Mouse (Mus musculus): ENCODE results near the gene Ecm1. TPM values are rescaled to one million over a fixed set of nuclear protein-coding genes. Genes with fewer than 3 reads are reported as not detected.

Gene Ecm1
- polyA plus RNA-seq, 1 experiment, result 219 TPM

DNA sequence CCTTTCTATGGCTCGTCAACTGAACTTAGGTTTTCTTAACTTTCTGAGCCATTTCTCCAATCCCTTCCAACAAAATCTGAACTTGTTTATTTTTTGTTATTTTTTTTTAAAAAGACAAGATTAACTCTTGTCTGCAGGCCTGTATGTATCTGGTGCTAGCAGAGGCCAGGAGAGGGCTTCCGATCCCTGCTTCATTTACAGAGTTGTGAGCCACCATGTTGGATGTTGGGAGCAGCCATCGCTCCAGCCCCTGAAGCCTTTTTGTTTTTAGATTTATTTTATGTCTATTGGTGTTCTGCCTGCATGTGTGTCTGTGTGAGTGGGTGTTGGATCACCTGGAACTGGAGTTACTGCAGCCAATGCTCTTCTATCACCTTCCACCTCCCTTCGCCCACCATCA is 7.6 kb downstream of the Ecm1 start:
- H3K36me3 ChIP-seq (ENCODE audit: control insufficient read depth, insufficient read depth), result peaks cover 8% of the 10 kb centered on the region
- no peaks in the 10 kb centered on the region for H3K27me3 ChIP-seq (ENCODE audit: control insufficient read depth, insufficient read depth, insufficient read length)
- TF ChIP-seq E2F4 (IDR thresholded peaks at IDR 0.05; ENCODE audit: insufficient read depth) (no peak), TCF3 (IDR thresholded peaks at IDR 0.05; ENCODE audit: insufficient read length, low read depth) (no peak)

GRCm38 (mm10) chr3:95730431-95730830 is 8.9 kb downstream of the Ecm1 start:
- no peak overlapping the region for H3K4me2 ChIP-seq (ENCODE audit: low read depth)
- no peak overlapping the region for H3K4me3 ChIP-seq
- no peaks in the 10 kb centered on the region for H3K27me3 ChIP-seq (ENCODE audit: control insufficient read depth, insufficient read depth, insufficient read length)
- H3K36me3 ChIP-seq (ENCODE audit: control insufficient read depth, insufficient read depth), result peaks cover 7% of the 10 kb centered on the region
- no peak overlapping the region for H3ac ChIP-seq (ENCODE audit: control insufficient read depth, insufficient read length)
- TF ChIP-seq CEBPB (IDR thresholded peaks at IDR 0.05; ENCODE audit: insufficient read depth, poor library complexity, severe bottlenecking) (no peak), MAX (IDR thresholded peaks at IDR 0.05; ENCODE audit: low read depth) (no peak), USF1 (IDR thresholded peaks at IDR 0.05; ENCODE audit: low read depth) (no peak), REST (IDR thresholded peaks at IDR 0.05; ENCODE audit: insufficient read depth, insufficient read length) (no peak), E2F4 (IDR thresholded peaks at IDR 0.05; ENCODE audit: insufficient read depth) (no peak), POLR2AphosphoS2 (IDR thresholded peaks at IDR 0.05; ENCODE audit: insufficient read length, low read depth) (no peak), TCF12 (IDR thresholded peaks at IDR 0.05; ENCODE audit: insufficient read depth, poor library complexity, severe bottlenecking) (no peak), SRF (IDR thresholded peaks at IDR 0.05; ENCODE audit: control insufficient read depth, insufficient read length, low read depth) (no peak), MYOG (IDR thresholded peaks at IDR 0.05; ENCODE audit: control insufficient read depth in 1 of 3, insufficient read depth in 1 of 3, insufficient read length in 2 of 3, low read depth in 2 of 3) (no peak), TCF3 (IDR thresholded peaks at IDR 0.05; ENCODE audit: insufficient read length, low read depth) (no peak)
- no peaks in the 10 kb centered on the region for H3K79me2 ChIP-seq (ENCODE audit: control insufficient read depth, insufficient read depth)

More for the DNA sequence above, 7.6 kb downstream of the Ecm1 start:
- Histone ChIP-seq H3ac (ENCODE audit: control insufficient read depth, insufficient read length) (no peak overlapping the region), H3K4me3 (no peak overlapping the region), H3K79me2 (ENCODE audit: control insufficient read depth, insufficient read depth) (no peaks in the 10 kb centered on the region), H3K4me2 (ENCODE audit: low read depth) (no peak overlapping the region)

DNA sequence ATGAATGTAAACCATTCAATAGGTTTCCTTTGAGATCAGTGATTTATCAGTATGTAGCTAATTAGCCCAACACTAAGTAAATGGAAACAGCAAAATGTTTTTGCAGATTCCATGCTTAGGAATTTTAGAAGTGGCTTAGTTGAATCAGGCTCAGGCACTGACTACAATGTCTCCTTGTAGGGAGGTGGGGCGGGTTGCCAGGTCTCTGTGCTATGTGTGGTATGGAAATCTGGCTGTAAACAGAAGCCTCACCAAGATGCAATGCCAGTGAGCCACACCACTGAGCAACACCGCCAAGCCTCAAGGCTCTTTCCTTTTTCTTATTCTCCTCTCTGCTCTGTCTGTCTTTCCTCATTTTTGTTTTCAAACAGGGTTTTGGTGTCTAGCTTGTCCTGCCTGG is 10.5 kb downstream of the Ecm1 start:
- Histone ChIP-seq H3K4me3 (no peak overlapping the region), H3K36me3 (ENCODE audit: control insufficient read depth, insufficient read depth) (no peaks in the 10 kb centered on the region), H3ac (ENCODE audit: control insufficient read depth, insufficient read length) (no peak overlapping the region), H3K79me2 (ENCODE audit: control insufficient read depth, insufficient read depth) (no peaks in the 10 kb centered on the region), H3K27me3 (ENCODE audit: control insufficient read depth, insufficient read depth, insufficient read length) (no peaks in the 10 kb centered on the region), H3K4me2 (ENCODE audit: low read depth) (no peak overlapping the region)
- no peak for TF ChIP-seq USF1 (IDR thresholded peaks at IDR 0.05; ENCODE audit: low read depth)
- TF ChIP-seq REST (IDR thresholded peaks at IDR 0.05; ENCODE audit: insufficient read depth, insufficient read length), result no peak
- TF ChIP-seq SRF (IDR thresholded peaks at IDR 0.05; ENCODE audit: control insufficient read depth, insufficient read length, low read depth), result no peak
- TF ChIP-seq MAX (IDR thresholded peaks at IDR 0.05; ENCODE audit: low read depth), result no peak
- TF ChIP-seq TCF3 (IDR thresholded peaks at IDR 0.05; ENCODE audit: insufficient read length, low read depth), result no peak
- TF ChIP-seq POLR2A (IDR thresholded peaks at IDR 0.05; ENCODE audit: insufficient read length, low read depth), result no peak
- no peak for TF ChIP-seq TCF12 (IDR thresholded peaks at IDR 0.05; ENCODE audit: insufficient read depth, poor library complexity, severe bottlenecking)
- TF ChIP-seq POLR2AphosphoS2 (IDR thresholded peaks at IDR 0.05; ENCODE audit: insufficient read length, low read depth), result no peak
- no peak for TF ChIP-seq MYOD1 (IDR thresholded peaks at IDR 0.05; ENCODE audit: control insufficient read depth in 1 of 3, insufficient read length in 2 of 3, low read depth in 2 of 3)
- no peak for TF ChIP-seq MYOG (IDR thresholded peaks at IDR 0.05; ENCODE audit: control insufficient read depth in 1 of 3, insufficient read depth in 1 of 3, insufficient read length in 2 of 3, low read depth in 2 of 3)
- no peak for TF ChIP-seq CEBPB (IDR thresholded peaks at IDR 0.05; ENCODE audit: insufficient read depth, poor library complexity, severe bottlenecking)
- TF ChIP-seq E2F4 (IDR thresholded peaks at IDR 0.05; ENCODE audit: insufficient read depth), result no peak

DNA sequence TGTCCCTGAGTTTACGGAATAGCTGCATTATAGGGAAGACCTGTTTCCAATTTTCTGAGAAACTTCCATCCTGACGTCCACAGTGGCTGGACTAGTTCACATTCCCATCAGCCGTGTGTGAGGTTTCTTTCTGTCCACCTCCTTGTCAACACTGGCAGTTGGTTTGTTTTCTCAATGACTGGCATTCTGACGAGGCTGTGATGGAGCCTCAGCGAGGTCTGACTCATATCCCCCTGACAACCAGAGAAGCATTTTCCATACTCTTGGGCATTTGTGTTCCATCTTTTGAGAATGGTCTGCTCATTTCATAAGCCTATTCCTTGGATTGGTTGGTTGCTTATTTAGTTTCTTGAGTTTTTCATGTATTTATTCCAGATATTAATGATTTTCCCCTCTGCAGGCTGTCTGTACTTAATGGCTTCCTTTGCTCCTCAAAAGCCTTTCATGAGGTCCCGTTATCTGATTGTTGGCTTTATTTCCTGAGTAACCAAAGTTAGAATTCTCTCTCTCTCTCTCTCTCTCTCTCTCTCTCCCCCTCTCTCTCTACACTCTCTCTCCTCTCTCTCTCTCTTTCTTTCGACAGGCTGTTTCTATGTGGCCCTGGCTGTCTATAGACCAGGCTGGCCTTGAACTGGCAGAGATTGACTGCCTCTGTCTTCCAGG is 12.5 kb downstream of the Ecm1 start:
- Histone ChIP-seq H3K79me2 (ENCODE audit: control insufficient read depth, insufficient read depth) (no peaks in the 10 kb centered on the region), H3K4me2 (ENCODE audit: low read depth) (peak overlapping the region; percentile 83), H3K4me3 (no peak overlapping the region), H3ac (ENCODE audit: control insufficient read depth, insufficient read length) (no peak overlapping the region), H3K36me3 (ENCODE audit: control insufficient read depth, insufficient read depth) (no peaks in the 10 kb centered on the region), H3K27me3 (ENCODE audit: control insufficient read depth, insufficient read depth, insufficient read length) (no peaks in the 10 kb centered on the region)
- TF ChIP-seq E2F4 (IDR thresholded peaks at IDR 0.05; ENCODE audit: insufficient read depth) (no peak), USF1 (IDR thresholded peaks at IDR 0.05; ENCODE audit: low read depth) (no peak), MYOG (IDR thresholded peaks at IDR 0.05; ENCODE audit: control insufficient read depth in 1 of 3, insufficient read depth in 1 of 3, insufficient read length in 2 of 3, low read depth in 2 of 3) (no peak), REST (IDR thresholded peaks at IDR 0.05; ENCODE audit: insufficient read depth, insufficient read length) (no peak), POLR2AphosphoS2 (IDR thresholded peaks at IDR 0.05; ENCODE audit: insufficient read length, low read depth) (no peak), POLR2A (IDR thresholded peaks at IDR 0.05; ENCODE audit: insufficient read length, low read depth) (no peak), SRF (IDR thresholded peaks at IDR 0.05; ENCODE audit: control insufficient read depth, insufficient read length, low read depth) (no peak), TCF3 (IDR thresholded peaks at IDR 0.05; ENCODE audit: insufficient read length, low read depth) (no peak), MYOD1 (IDR thresholded peaks at IDR 0.05; ENCODE audit: control insufficient read depth in 1 of 3, insufficient read length in 2 of 3, low read depth in 2 of 3) (no peak), CEBPB (IDR thresholded peaks at IDR 0.05; ENCODE audit: insufficient read depth, poor library complexity, severe bottlenecking) (no peak), TCF12 (IDR thresholded peaks at IDR 0.05; ENCODE audit: insufficient read depth, poor library complexity, severe bottlenecking) (no peak), MAX (IDR thresholded peaks at IDR 0.05; ENCODE audit: low read depth) (no peak)

- no peak overlapping the region for H3ac ChIP-seq (ENCODE audit: control insufficient read depth, insufficient read length)
- H3K27me3 ChIP-seq (ENCODE audit: control insufficient read depth, insufficient read depth, insufficient read length), result no peaks in the 10 kb centered on the region
- H3K36me3 ChIP-seq (ENCODE audit: control insufficient read depth, insufficient read depth), result no peaks in the 10 kb centered on the region
- H3K79me2 ChIP-seq (ENCODE audit: control insufficient read depth, insufficient read depth), result no peaks in the 10 kb centered on the region
- TF ChIP-seq POLR2A (IDR thresholded peaks at IDR 0.05; ENCODE audit: insufficient read length, low read depth) (no peak), CEBPB (IDR thresholded peaks at IDR 0.05; ENCODE audit: insufficient read depth, poor library complexity, severe bottlenecking) (peak; percentile 72)
- H3K4me2 ChIP-seq (ENCODE audit: low read depth), result peak overlapping the region; percentile 83
- no peak overlapping the region for H3K4me3 ChIP-seq
Measured at GRCm38 (mm10) chr3:95725863-95726262, 13.5 kb downstream of the Ecm1 start.
